Mouse (Mus musculus): ENCODE measurements around the gene Pald1. TPM values are rescaled to one million over a fixed set of nuclear protein-coding genes. Genes with fewer than 3 reads are reported as not detected.

The Pald1 gene
- polyA plus RNA-seq, 1 experiment from 2014 or later, result 28.1 TPM

- WGBS, result 43% methylated on average over 3 of the region's 3 CpGs
- H3K9me3 ChIP-seq (replicated peaks), result no peaks in the 10 kb centered on the region
- H3K36me3 ChIP-seq, result no peaks in the 10 kb centered on the region
- H3K4me1 ChIP-seq, result peaks cover 12% of the 10 kb centered on the region
- DNase-seq (ENCODE audit: low spot score), result no peak
- H3K27me3 ChIP-seq (ENCODE audit: low read depth, poor library complexity, severe bottlenecking), result 0 out of 2 replicates have a peak, but pooled peaks cover 4% of the 10 kb centered on the region
- H3K27ac ChIP-seq, result no peak overlapping the region
- no peak overlapping the region for H3K4me3 ChIP-seq
Observed at GRCm38 (mm10) chr10:61398125-61398524, 14.8 kb upstream of the Pald1 start.

DNA sequence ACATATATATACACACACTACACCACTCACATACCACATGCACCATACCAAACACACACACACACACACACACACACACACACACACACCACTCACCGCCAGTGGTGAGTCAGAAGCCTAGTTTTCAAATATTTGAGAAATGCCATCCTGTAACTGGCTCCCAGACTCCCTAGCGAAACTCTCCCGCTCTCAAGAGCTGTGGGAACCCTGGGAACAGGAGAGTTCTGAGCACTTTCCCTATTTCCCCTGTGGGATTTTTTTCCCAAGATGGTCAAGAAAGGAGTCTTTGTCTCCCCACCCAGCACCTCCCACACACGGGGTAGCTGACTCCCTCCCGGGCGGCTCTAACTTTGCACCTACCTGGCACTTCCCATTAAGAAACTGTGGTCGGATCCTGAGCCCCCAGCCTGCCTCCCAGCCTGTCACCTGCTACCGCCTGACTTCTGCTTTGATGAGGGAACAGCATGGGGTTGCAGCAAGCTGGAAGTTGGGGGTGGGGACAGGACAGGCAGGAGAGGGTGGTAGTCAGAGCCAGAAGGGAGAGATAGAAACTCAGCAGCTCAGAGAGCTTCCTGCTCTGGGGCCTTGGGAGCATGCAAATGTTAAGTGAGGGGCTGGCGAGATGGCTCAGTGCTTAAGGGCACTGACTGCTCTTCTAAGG lies 11.3 kb upstream of the Pald1 start:
- WGBS, result 19% methylated on average over 9 of the region's 9 CpGs
- DNase-seq (ENCODE audit: low spot score), result no peak
- 0 out of 2 replicates have a peak, but pooled peaks cover 4% of the 10 kb centered on the region for H3K27me3 ChIP-seq (ENCODE audit: low read depth, poor library complexity, severe bottlenecking)
- H3K4me3 ChIP-seq, result no peak overlapping the region
- H3K4me1 ChIP-seq, result peaks cover 20% of the 10 kb centered on the region
- H3K27ac ChIP-seq, result no peak overlapping the region
- H3K36me3 ChIP-seq, result no peaks in the 10 kb centered on the region
- no peaks in the 10 kb centered on the region for H3K9me3 ChIP-seq (replicated peaks)

DNA sequence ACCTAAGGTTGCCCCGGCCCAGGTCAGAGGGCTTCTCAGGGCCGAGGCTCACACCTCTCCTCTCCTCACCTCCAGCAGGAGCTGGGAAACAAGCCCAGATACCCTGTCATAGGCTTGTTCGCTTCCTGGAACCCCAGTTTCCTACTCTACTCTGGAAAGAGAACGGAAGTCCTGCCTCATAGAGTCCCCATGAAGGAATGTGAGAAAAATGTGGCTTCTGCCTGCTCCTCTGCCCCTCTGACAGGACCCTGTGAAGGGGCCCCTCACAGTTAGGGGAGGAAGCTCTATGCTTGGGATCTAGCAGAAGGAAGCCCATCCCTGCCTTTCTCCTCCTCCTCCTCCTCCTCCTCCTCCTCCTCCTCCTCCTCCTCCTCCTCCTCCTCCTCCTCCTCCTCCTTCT lies 9.3 kb upstream of the Pald1 start:
- WGBS, result 45% methylated on average over 4 of the region's 4 CpGs
- no peak overlapping the region for H3K4me3 ChIP-seq

GRCm38 (mm10) chr10:61390148-61390547 lies 6.8 kb upstream of the Pald1 start:
- no peaks in the 10 kb centered on the region for H3K9me3 ChIP-seq (replicated peaks)
- H3K27me3 ChIP-seq (ENCODE audit: low read depth, poor library complexity, severe bottlenecking), result peaks cover 4% of the 10 kb centered on the region; the same call in 1 of the 2 replicates
- DNase-seq (ENCODE audit: low spot score), result no peak
- H3K36me3 ChIP-seq, result no peaks in the 10 kb centered on the region
- H3K4me3 ChIP-seq, result no peak overlapping the region
- H3K4me1 ChIP-seq, result peaks cover 19% of the 10 kb centered on the region
- H3K27ac ChIP-seq, result no peak overlapping the region
- WGBS, result 80% methylated on average over 2 of the region's 2 CpGs

More for the DNA sequence above, 9.3 kb upstream of the Pald1 start:
- Histone ChIP-seq H3K27ac (no peak overlapping the region), H3K9me3 (replicated peaks) (no peaks in the 10 kb centered on the region), H3K4me1 (peaks cover 15% of the 10 kb centered on the region), H3K36me3 (no peaks in the 10 kb centered on the region), H3K27me3 (ENCODE audit: low read depth, poor library complexity, severe bottlenecking) (0 out of 2 replicates have a peak, but pooled peaks cover 4% of the 10 kb centered on the region)
- DNase-seq (ENCODE audit: low spot score), result no peak

GRCm38 (mm10) chr10:61389020-61389419 lies 5.7 kb upstream of the Pald1 start:
- 79% methylated on average over 5 of the region's 5 CpGs for WGBS
- Histone ChIP-seq H3K36me3 (no peaks in the 10 kb centered on the region), H3K9me3 (replicated peaks) (no peaks in the 10 kb centered on the region), H3K27ac (no peak overlapping the region), H3K27me3 (ENCODE audit: low read depth, poor library complexity, severe bottlenecking) (peaks cover 11% of the 10 kb centered on the region; the same call in 1 of the 2 replicates), H3K4me1 (peaks cover 16% of the 10 kb centered on the region), H3K4me3 (no peak overlapping the region)
- no peak for DNase-seq (ENCODE audit: low spot score)

GRCm38 (mm10) chr10:61386284-61386683 lies 3.0 kb upstream of the Pald1 start:
- WGBS, result 59% methylated on average over 6 of the region's 6 CpGs
- no peaks in the 10 kb centered on the region for H3K9me3 ChIP-seq (replicated peaks)
- peaks cover 16% of the 10 kb centered on the region; the same call in 1 of the 2 replicates for H3K27me3 ChIP-seq (ENCODE audit: low read depth, poor library complexity, severe bottlenecking)
- H3K27ac ChIP-seq, result no peak overlapping the region
- no peak overlapping the region for H3K4me3 ChIP-seq
- H3K4me1 ChIP-seq, result peaks cover 33% of the 10 kb centered on the region
- H3K36me3 ChIP-seq, result no peaks in the 10 kb centered on the region
- DNase-seq (ENCODE audit: low spot score), result no peak

DNA sequence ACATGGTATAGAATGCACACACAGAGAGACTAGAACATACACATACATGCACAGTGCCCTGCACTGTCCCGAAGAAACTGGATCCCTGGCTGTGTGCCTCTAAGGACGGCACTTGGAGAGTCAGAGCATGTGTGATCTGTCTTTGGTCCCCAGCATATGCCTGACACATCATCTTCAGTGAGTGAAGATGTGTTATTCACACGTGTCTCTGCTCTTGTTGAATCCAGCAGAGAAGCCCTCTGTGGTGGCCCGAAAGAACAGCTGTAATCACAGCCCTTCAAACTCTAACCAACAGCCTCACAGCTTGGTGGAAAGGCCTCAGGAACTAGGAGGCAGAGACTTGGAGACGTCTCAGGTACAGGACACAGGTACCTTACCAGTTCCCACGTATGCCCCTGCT lies 1.8 kb upstream of the Pald1 start:
- Histone ChIP-seq H3K4me3 (no peak overlapping the region), H3K4me1 (peaks cover 44% of the 10 kb centered on the region), H3K9me3 (replicated peaks) (no peaks in the 10 kb centered on the region), H3K27ac (no peak overlapping the region), H3K27me3 (ENCODE audit: low read depth, poor library complexity, severe bottlenecking) (peaks cover 25% of the 10 kb centered on the region; the same call in 1 of the 2 replicates), H3K36me3 (no peaks in the 10 kb centered on the region)
- whole genome bisulfite sequencing, result 74% methylated on average over 6 of the region's 6 CpGs
- DNase-seq (ENCODE audit: low spot score), result no peak

GRCm38 (mm10) chr10:61383715-61384047 lies 351 bp upstream of the Pald1 start:
- peaks cover 25% of the 10 kb centered on the region; the same call in 1 of the 2 replicates for H3K27me3 ChIP-seq (ENCODE audit: low read depth, poor library complexity, severe bottlenecking)
- peak overlapping the region; percentile 65 for H3K4me3 ChIP-seq
- peak overlapping the region; percentile 87 for H3K27ac ChIP-seq
- H3K9me3 ChIP-seq (replicated peaks), result no peaks in the 10 kb centered on the region
- 3% methylated on average over 11 of the region's 11 CpGs for WGBS
- DNase-seq (ENCODE audit: low spot score), result no peak
- H3K36me3 ChIP-seq, result no peaks in the 10 kb centered on the region
- peaks cover 54% of the 10 kb centered on the region for H3K4me1 ChIP-seq

- H3K4me3 ChIP-seq, result peak overlapping the region; percentile 65
- WGBS, result 4% methylated on average over 8 of the region's 8 CpGs
Observed at GRCm38 (mm10) chr10:61382281-61382731, 1.0 kb downstream of the Pald1 start.

GRCm38 (mm10) chr10:61381823-61382222 lies 1.5 kb downstream of the Pald1 start:
- WGBS, result 14% methylated on average over 8 of the region's 8 CpGs
- Histone ChIP-seq H3K4me3 (peak overlapping the region; percentile 65), H3K27me3 (ENCODE audit: low read depth, poor library complexity, severe bottlenecking) (peaks cover 25% of the 10 kb centered on the region; the same call in 1 of the 2 replicates), H3K9me3 (replicated peaks) (no peaks in the 10 kb centered on the region), H3K27ac (peak overlapping the region; percentile 87), H3K36me3 (no peaks in the 10 kb centered on the region), H3K4me1 (peaks cover 61% of the 10 kb centered on the region)
- no peak for DNase-seq (ENCODE audit: low spot score)

More at GRCm38 (mm10) chr10:61382281-61382731, 1.0 kb downstream of the Pald1 start:
- Histone ChIP-seq H3K9me3 (replicated peaks) (no peaks in the 10 kb centered on the region), H3K27me3 (ENCODE audit: low read depth, poor library complexity, severe bottlenecking) (peaks cover 25% of the 10 kb centered on the region; the same call in 1 of the 2 replicates), H3K36me3 (no peaks in the 10 kb centered on the region), H3K27ac (peak overlapping the region; percentile 87), H3K4me1 (peaks cover 61% of the 10 kb centered on the region)
- no peak for DNase-seq (ENCODE audit: low spot score)

- H3K9me3 ChIP-seq (replicated peaks), result no peaks in the 10 kb centered on the region
- H3K36me3 ChIP-seq, result no peaks in the 10 kb centered on the region
- peaks cover 58% of the 10 kb centered on the region for H3K4me1 ChIP-seq
- WGBS, result 20% methylated on average over 9 of the region's 9 CpGs
- no peak for DNase-seq (ENCODE audit: low spot score)
- peak overlapping the region; percentile 65; the same call in 1 of the 2 replicates for H3K4me3 ChIP-seq
- H3K27me3 ChIP-seq (ENCODE audit: low read depth, poor library complexity, severe bottlenecking), result peaks cover 25% of the 10 kb centered on the region; the same call in 1 of the 2 replicates
- H3K27ac ChIP-seq, result peak overlapping the region; percentile 14
Observed at GRCm38 (mm10) chr10:61380186-61380585, 3.1 kb downstream of the Pald1 start.

DNA sequence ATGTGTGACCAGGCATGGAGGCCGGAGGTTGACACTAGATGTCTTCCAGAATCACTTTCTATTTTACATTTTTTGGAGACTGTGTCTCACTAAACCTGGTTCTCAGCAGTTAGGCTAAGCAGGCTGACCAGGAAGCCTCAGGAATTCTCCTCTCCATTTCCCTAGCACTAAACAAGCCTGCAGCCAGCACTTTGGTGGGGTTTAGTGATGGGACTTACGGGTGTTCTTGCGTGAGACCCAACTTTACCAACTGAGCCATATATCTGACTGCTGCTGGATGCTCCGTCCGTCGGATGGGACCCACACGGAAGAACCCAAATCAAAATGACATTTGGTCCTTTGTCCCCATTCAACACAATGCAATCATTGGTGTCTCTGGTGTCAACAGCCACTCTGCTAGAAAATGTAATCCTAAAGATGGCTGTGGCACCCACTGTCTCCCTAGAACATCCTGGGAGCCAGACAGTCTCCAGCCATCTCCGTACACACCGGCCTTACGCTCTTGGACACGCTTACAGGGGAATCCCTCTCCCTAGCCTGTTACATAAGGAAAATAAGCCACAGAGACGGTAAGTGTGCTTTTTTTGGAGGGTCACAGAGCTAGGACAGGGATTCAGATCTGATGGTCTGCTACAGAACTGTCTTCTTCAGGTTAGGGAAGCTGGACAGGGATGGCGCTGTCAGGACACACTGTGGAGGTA lies 3.8 kb downstream of the Pald1 start:
- 90% methylated on average over 13 of the region's 13 CpGs for WGBS
- H3K4me1 ChIP-seq, result peaks cover 65% of the 10 kb centered on the region
- H3K4me3 ChIP-seq, result no peak overlapping the region

DNA sequence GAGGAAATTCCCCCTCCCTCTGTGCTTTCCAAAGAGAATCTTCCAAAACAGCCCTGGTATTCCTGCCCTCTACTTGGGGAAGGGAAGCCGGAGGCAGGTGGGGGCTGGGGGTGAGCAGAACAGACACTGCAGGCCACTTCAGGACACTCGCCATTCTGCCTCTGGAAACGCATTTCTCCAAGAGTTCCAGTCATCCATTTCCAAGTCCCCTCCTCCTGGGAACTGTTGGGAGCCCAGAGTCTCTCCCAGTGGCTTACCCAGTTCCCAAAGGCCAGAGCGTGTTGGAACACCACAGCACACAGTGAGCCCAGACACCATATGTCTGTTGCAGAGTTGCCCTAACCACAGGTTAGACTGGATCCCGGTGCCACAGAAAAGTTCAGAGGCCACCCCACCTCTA lies 4.6 kb downstream of the Pald1 start:
- no peak for DNase-seq (ENCODE audit: low spot score)
- Histone ChIP-seq H3K4me3 (no peak overlapping the region), H3K27ac (no peak overlapping the region), H3K4me1 (peaks cover 66% of the 10 kb centered on the region), H3K36me3 (no peaks in the 10 kb centered on the region), H3K9me3 (replicated peaks) (no peaks in the 10 kb centered on the region), H3K27me3 (ENCODE audit: low read depth, poor library complexity, severe bottlenecking) (peaks cover 19% of the 10 kb centered on the region; the same call in 1 of the 2 replicates)
- 89% methylated on average over 5 of the region's 5 CpGs for WGBS

More for the DNA sequence above, 3.8 kb downstream of the Pald1 start:
- Histone ChIP-seq H3K27ac (no peak overlapping the region), H3K27me3 (ENCODE audit: low read depth, poor library complexity, severe bottlenecking) (peaks cover 19% of the 10 kb centered on the region; the same call in 1 of the 2 replicates), H3K9me3 (replicated peaks) (no peaks in the 10 kb centered on the region), H3K36me3 (no peaks in the 10 kb centered on the region)
- no peak for DNase-seq (ENCODE audit: low spot score)
